Mouse (Mus musculus) limb, embryonic 11.5 days (tissue): ENCODE results near the gene Ccl6. TPM values are rescaled to one million over a fixed set of nuclear protein-coding genes. Genes with fewer than 3 reads are reported as not detected.

Source experiments
- ATAC-seq: fragments of 200-750 bp; cut with Nextera tagmentation; 2 replicates; pipeline ENCODE4 v1.8.0; 2017; ENCODE audit warnings: low read depth; ENCODE audit not compliant: insufficient number of reproducible peaks, low FRiP score, low TSS enrichment
- DNase-seq: peaks from one replicate; pipeline ENCODE4 v3.0.0-alpha.2; 2015; ENCODE audit warnings: low spot score
- H3K27ac ChIP-seq: fragments of 300-500 bp; sonication (generic); replicated peaks from 2 replicates; pipeline ENCODE4 v1.5.1; 2014; ENCODE audit warnings: low read depth, mild to moderate bottlenecking, low read length
- H3K27me3 ChIP-seq: fragments of 300-500 bp; sonication (generic); 2 replicates; pipeline ENCODE4 v1.6.1; 2014; ENCODE audit warnings: mild to moderate bottlenecking, low read length, mixed read lengths; ENCODE audit not compliant: control insufficient read depth, insufficient read depth
- H3K36me3 ChIP-seq: fragments of 300-500 bp; sonication (generic); 2 replicates; pipeline ENCODE4 v1.6.1; 2014; ENCODE audit warnings: mild to moderate bottlenecking, low read length, moderate library complexity, mixed read lengths; ENCODE audit not compliant: control insufficient read depth, insufficient read depth
- H3K4me1 ChIP-seq: fragments of 300-500 bp; sonication (generic); 2 replicates; pipeline ENCODE4 v1.6.1; 2014; ENCODE audit warnings: low read length, mixed read lengths; ENCODE audit not compliant: control insufficient read depth, insufficient read depth
- H3K4me2 ChIP-seq: fragments of 300-500 bp; sonication (generic); 2 replicates; pipeline ENCODE4 v1.6.1; 2014; ENCODE audit warnings: low read depth, mild to moderate bottlenecking, moderate library complexity; ENCODE audit not compliant: severe bottlenecking
- H3K4me3 ChIP-seq: fragments of 300-500 bp; sonication (generic); 2 replicates; pipeline ENCODE4 v1.5.1; 2014; ENCODE audit warnings: low read depth, low read length
- H3K9ac ChIP-seq: fragments of 300-500 bp; sonication (generic); 2 replicates; pipeline ENCODE4 v1.6.1; 2014; ENCODE audit warnings: mild to moderate bottlenecking, low read length
- H3K9me3 ChIP-seq: fragments of 300-500 bp; sonication (generic); 2 replicates; pipeline ENCODE4 v1.6.1; 2016; ENCODE audit warnings: low read length; ENCODE audit not compliant: control insufficient read depth
- WGBS: fragments of 180-500 bp; shearing (Covaris S2); extraction: QIAGEN DNeasy Blood & Tissue Kit; methylation state at CpG from one replicate; pipeline ENCODE4 v1.1.7; 2014; 5-methylcytosine and 5-hydroxymethylcytosine counted together
- polyA plus RNA-seq: library from polyadenylated mRNA; unstranded; fragments of >200 nt; fragmentation: Nextera tagmentation; extraction: Ambion mirVana; gene quantifications from 2 replicates; pipeline ENCODE4 v1.2.1, GENCODE M21; 2014

The Ccl6 gene
- polyA plus RNA-seq, 1 experiment from 2014 or later, result 1.1 TPM

DNA sequence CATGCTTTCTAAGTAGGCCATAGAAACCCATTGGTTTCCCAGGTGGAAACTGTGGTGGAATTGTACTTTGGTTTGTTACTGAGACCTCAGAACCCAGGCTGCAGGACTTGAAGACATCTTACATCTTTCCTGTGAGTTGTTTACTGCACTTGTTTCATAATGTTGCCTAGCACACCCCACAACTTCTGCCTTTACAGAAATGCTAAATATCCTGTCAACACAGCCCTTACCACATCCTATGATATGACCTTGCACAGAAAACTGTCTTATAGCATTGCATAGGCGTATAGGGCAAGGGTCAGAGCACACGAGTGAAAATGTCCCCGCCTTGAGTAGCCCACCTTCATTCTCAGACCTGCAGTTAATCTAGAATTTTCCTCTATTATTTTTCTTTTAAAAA is 12.6 kb upstream of the Ccl6 start:
- no peak overlapping the region for H3K9ac ChIP-seq
- H3K36me3 ChIP-seq, result no peaks in the 10 kb centered on the region
- no peaks in the 10 kb centered on the region for H3K9me3 ChIP-seq
- WGBS, result 89% methylated on average over 3 of the region's 3 CpGs
- H3K4me2 ChIP-seq, result no peak overlapping the region
- H3K27me3 ChIP-seq, result no peaks in the 10 kb centered on the region
- H3K4me1 ChIP-seq, result no peaks in the 10 kb centered on the region
- ATAC-seq (no peak), DNase-seq (no peak)
- H3K27ac ChIP-seq, result no peak overlapping the region
- H3K4me3 ChIP-seq, result no peak overlapping the region

DNA sequence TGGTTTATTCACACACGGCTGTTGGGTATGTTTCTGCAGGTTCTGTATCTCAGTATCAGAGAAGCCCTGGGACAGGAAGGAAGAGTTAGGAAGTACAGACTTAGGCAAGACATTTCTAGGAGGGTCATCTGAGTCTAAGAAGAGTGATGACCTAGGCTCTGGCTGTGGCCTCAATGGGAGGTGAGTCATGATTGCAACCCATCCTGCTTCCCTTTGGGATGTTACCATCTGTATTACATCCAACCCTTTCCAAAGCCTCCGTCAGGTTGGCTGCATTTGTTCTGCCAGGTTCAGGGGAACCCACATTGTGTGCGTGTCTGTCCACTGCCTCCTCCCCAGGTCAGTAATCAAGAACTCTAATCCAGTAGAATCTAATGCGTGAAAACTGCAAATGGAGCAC is 11.8 kb upstream of the Ccl6 start:
- ATAC-seq, result no peak
- Histone ChIP-seq H3K27me3 (no peaks in the 10 kb centered on the region), H3K9me3 (no peaks in the 10 kb centered on the region), H3K36me3 (no peaks in the 10 kb centered on the region), H3K4me3 (no peak overlapping the region), H3K4me1 (no peaks in the 10 kb centered on the region), H3K9ac (no peak overlapping the region), H3K27ac (no peak overlapping the region), H3K4me2 (no peak overlapping the region)
- 92% methylated on average over 4 of the region's 4 CpGs for whole genome bisulfite sequencing
- DNase-seq, result no peak

DNA sequence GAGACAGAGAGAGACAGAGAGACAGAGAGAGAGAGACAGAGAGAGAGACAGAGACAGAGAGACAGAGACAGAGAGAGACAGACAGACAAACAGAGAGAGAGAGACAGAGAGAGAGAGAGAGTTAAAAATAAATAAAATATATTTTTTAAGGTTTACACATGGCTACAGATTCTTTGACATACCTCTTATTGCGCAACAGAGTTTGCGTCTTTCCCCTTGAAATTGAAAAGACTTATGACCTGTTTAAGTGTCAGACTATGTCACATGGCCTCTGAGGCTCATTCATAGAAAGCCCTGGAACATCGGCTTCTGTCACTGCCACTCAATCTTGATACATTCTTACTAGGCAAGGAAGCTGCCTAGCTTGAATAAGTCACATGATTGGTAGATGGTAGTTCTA is 10.5 kb upstream of the Ccl6 start:
- Histone ChIP-seq H3K36me3 (no peaks in the 10 kb centered on the region), H3K4me3 (no peak overlapping the region), H3K27ac (no peak overlapping the region), H3K9me3 (no peaks in the 10 kb centered on the region), H3K27me3 (no peaks in the 10 kb centered on the region), H3K4me2 (no peak overlapping the region), H3K4me1 (no peaks in the 10 kb centered on the region), H3K9ac (no peak overlapping the region)
- DNase-seq (no peak), ATAC-seq (no peak)
- WGBS, result 96% methylated on average over 3 of the region's 3 CpGs

DNA sequence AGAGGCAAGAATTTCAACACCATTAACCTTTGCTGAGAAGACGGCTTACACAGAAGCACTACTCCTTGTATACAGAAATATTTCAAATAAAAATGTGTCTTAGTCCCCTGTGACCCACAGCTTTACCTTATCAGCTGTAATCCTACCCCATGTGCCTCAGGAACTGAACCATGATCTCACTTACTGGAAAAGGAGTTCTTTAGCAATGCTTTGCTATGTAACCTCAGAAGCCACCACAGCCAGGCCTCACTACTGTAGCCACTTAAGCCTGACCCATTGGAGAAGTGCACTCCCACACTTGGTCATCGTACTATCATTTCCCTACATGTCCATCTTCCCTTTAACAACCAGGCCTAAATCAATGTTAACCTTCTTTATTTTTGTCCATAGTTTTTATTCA is 7.7 kb upstream of the Ccl6 start:
- no peak overlapping the region for H3K9ac ChIP-seq
- ATAC-seq (no peak), DNase-seq (no peak)
- H3K27me3 ChIP-seq, result no peaks in the 10 kb centered on the region
- no peaks in the 10 kb centered on the region for H3K4me1 ChIP-seq
- no peaks in the 10 kb centered on the region for H3K36me3 ChIP-seq
- no peak overlapping the region for H3K27ac ChIP-seq
- no peak overlapping the region for H3K4me3 ChIP-seq
- 86% methylated on average over 2 of the region's 2 CpGs for WGBS
- no peak overlapping the region for H3K4me2 ChIP-seq
- H3K9me3 ChIP-seq, result no peaks in the 10 kb centered on the region

DNA sequence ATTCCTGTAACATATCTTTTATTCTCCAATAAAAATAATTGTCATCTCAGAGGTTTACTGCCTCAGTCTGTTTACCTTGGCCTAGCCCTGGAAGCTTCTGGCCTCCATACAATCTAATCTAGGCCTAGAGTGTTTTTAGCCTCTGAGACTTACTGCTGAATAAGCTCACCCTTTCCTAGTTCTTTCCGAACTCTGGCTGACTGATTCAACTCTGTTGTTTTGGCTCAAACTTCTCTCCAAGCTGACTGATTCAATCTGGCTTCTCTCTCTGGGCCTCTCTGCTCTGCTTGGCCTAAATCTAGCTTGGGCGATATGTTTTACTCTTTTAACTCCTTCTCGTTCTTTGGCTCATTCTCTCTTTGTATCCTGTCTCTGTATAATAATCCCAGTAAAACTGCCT is 6.1 kb upstream of the Ccl6 start:
- no peak overlapping the region for H3K4me3 ChIP-seq
- DNase-seq (no peak), ATAC-seq (no peak)
- no peaks in the 10 kb centered on the region for H3K4me1 ChIP-seq
- H3K9ac ChIP-seq, result no peak overlapping the region
- no peaks in the 10 kb centered on the region for H3K36me3 ChIP-seq
- H3K9me3 ChIP-seq, result no peaks in the 10 kb centered on the region
- H3K27ac ChIP-seq, result no peak overlapping the region
- H3K27me3 ChIP-seq, result no peaks in the 10 kb centered on the region
- 92% methylated on average over 3 of the region's 3 CpGs for WGBS
- no peak overlapping the region for H3K4me2 ChIP-seq

DNA sequence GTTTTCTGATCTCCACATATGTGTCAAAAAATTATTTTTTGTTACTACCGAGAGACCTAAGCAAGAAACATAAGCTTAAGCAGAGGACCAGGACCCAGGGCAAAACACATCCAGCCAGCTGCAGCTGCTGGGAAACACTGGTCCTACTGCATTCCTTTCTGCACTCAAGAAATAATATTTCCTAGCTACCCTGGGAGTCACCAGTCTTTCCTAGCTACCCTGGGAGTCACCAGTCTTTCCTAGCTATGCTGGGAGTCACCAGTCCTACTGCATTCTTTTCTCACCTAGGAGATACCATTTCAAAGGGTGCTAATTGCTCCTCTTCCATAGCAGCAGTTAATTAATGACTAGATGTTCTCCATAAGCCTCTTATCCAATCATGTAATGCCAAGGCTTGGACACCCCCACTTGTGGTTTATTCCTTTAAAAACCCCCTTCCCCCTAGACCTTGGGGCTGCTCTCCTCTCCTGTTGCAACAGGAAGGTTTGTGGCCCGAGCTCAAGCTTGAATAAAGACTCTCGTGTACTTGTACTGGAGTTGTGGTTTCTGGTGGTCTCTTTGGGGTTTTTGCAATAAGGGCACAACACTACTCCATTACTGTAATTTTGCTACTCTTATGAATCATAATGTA is 5.4 kb upstream of the Ccl6 start:
- no peak for ATAC-seq
- Histone ChIP-seq H3K27me3 (no peaks in the 10 kb centered on the region), H3K4me1 (no peaks in the 10 kb centered on the region), H3K36me3 (no peaks in the 10 kb centered on the region), H3K27ac (no peak overlapping the region), H3K9ac (no peak overlapping the region), H3K4me2 (no peak overlapping the region), H3K4me3 (no peak overlapping the region), H3K9me3 (no peaks in the 10 kb centered on the region)
- 73% methylated on average over 3 of the region's 3 CpGs for WGBS
- DNase-seq, result no peak

DNA sequence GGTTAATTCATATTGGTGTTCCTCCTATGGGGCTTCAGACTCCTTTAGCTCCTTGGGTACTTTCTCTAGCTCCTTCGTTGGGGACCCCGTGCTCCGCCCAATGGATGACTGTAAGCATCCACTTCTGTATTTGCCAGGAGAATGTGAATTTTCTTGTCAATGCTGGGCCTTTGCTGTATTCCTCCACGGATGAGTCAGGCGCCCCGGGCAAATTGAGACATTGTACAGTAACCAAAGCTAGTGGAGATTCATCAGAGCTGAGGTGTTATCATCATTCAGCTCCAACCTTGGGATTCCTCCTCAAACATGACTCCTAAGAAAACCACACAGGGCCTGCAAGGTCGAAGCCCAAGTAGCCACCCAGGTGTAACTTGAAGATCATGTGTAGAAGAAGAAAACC is 4.9 kb upstream of the Ccl6 start:
- Histone ChIP-seq H3K9ac (no peak overlapping the region), H3K27me3 (no peaks in the 10 kb centered on the region), H3K4me3 (no peak overlapping the region), H3K36me3 (no peaks in the 10 kb centered on the region), H3K4me2 (no peak overlapping the region), H3K4me1 (0 out of 2 replicates have a peak, but pooled peaks cover 3% of the 10 kb centered on the region), H3K9me3 (no peaks in the 10 kb centered on the region), H3K27ac (no peak overlapping the region)
- DNase-seq (no peak), ATAC-seq (no peak)
- WGBS, result 91% methylated on average over 7 of the region's 7 CpGs

DNA sequence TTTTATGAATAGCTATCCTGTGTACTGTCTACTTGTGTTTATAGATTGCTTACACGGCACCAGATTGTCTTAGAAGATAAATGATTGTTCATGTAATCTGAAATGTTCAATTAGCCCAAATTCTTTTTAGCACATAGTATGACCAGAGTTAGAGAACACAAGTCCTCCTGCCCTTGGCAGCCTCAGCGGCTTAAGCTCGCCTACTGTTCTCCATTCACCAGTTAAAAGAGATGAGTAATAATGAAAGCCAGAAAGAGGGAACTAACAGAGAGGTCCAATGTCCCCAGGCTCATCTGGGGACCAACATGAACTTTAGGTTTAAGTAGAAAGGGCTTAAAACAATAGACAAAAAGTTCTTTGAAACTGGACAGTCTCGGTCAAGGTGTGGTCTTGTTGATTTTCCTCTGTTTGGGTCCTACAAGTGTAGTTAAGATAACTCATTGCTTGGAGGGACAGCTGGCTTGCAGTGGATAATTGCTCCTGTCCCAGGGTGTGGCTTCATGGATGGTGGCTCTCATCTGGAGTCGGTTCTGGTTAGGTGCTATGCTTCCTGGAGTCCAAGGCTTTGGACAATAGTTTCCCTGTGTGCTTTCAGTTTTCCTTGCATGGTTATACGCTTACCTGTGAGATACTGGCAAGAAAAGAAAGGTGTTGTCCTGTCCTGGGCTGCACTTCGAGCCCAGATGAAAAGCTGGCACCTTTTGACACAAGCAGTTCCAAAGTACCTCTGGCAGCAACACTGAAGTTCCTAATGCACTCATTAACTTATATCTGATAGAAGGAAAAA is 3.0 kb upstream of the Ccl6 start:
- Histone ChIP-seq H3K9me3 (no peaks in the 10 kb centered on the region), H3K4me1 (0 out of 2 replicates have a peak, but pooled peaks cover 3% of the 10 kb centered on the region), H3K9ac (no peak overlapping the region), H3K4me3 (no peak overlapping the region), H3K4me2 (no peak overlapping the region), H3K27ac (no peak overlapping the region), H3K36me3 (no peaks in the 10 kb centered on the region), H3K27me3 (no peaks in the 10 kb centered on the region)
- no peak for DNase-seq
- no peak for ATAC-seq
- 83% methylated on average over 7 of the region's 7 CpGs for WGBS
